Mouse (Mus musculus): ENCODE data around the gene 1700031F05Rik. TPM values are rescaled to one million over a fixed set of nuclear protein-coding genes. Genes with fewer than 3 reads are reported as not detected.

The 1700031F05Rik gene
- not detected for polyA plus RNA-seq (2014; fragmentation: Illumina TruSeq; extraction: RNeasy Lipid Tissue Mini Kit (QIAGEN cat#74804); ENCODE audit: low replicate concordance)

GRCm38 (mm10) chrX:102867871-102868270 lies at the start of gene 1700031F05Rik:
1700031F05Rik (minus strand) TSS chrX:102867971.

GRCm38 (mm10) chrX:102908587-102908986 lies 40.8 kb upstream of the 1700031F05Rik start, which contains the start of the genes Dmrtc1a and 1700011M02Rik:
Dmrtc1a (minus strand) TSS chrX:102908687.
1700011M02Rik (plus strand) TSS chrX:102908905.

GRCm38 (mm10) chrX:102854516-102854915 lies 13.3 kb downstream of the 1700031F05Rik start, which contains the start of gene Dmrtc1c2:
Dmrtc1c2 (minus strand) TSS chrX:102854616.

Other genes starting within 250 kb of the 1700031F05Rik start
- gene Phka1, start 223.7 kb downstream of the 1700031F05Rik start, polyA plus RNA-seq (2014; fragmentation: Illumina TruSeq; extraction: RNeasy Lipid Tissue Mini Kit (QIAGEN cat#74804); ENCODE audit: low replicate concordance), result 3.0 TPM
- gene Gm3880, start 181.0 kb downstream of the 1700031F05Rik start, polyA plus RNA-seq (2014; fragmentation: Illumina TruSeq; extraction: RNeasy Lipid Tissue Mini Kit (QIAGEN cat#74804); ENCODE audit: low replicate concordance), result not detected
- not detected for gene Gm9112, start 160.3 kb downstream of the 1700031F05Rik start, polyA plus RNA-seq (2014; fragmentation: Illumina TruSeq; extraction: RNeasy Lipid Tissue Mini Kit (QIAGEN cat#74804); ENCODE audit: low replicate concordance)
- not detected for gene Dmrtc1b, start 160.1 kb downstream of the 1700031F05Rik start, polyA plus RNA-seq (2014; fragmentation: Illumina TruSeq; extraction: RNeasy Lipid Tissue Mini Kit (QIAGEN cat#74804); ENCODE audit: low replicate concordance)
- gene Dmrtc1c1, start 65.0 kb downstream of the 1700031F05Rik start, polyA plus RNA-seq (2014; fragmentation: Illumina TruSeq; extraction: RNeasy Lipid Tissue Mini Kit (QIAGEN cat#74804); ENCODE audit: low replicate concordance), result not detected
- gene Dmrtc1c2, start 13.4 kb downstream of the 1700031F05Rik start, polyA plus RNA-seq (2014; fragmentation: Illumina TruSeq; extraction: RNeasy Lipid Tissue Mini Kit (QIAGEN cat#74804); ENCODE audit: low replicate concordance), result not detected
- not detected for gene Dmrtc1a, start 40.7 kb upstream of the 1700031F05Rik start, polyA plus RNA-seq (2014; fragmentation: Illumina TruSeq; extraction: RNeasy Lipid Tissue Mini Kit (QIAGEN cat#74804); ENCODE audit: low replicate concordance)
- gene 1700011M02Rik, start 40.9 kb upstream of the 1700031F05Rik start, polyA plus RNA-seq (2014; fragmentation: Illumina TruSeq; extraction: RNeasy Lipid Tissue Mini Kit (QIAGEN cat#74804); ENCODE audit: low replicate concordance), result not detected
- not detected for gene 1700018G05Rik, start 60.4 kb upstream of the 1700031F05Rik start, polyA plus RNA-seq (2014; fragmentation: Illumina TruSeq; extraction: RNeasy Lipid Tissue Mini Kit (QIAGEN cat#74804); ENCODE audit: low replicate concordance)

Measured in small intestine, adult 10 weeks (tissue).